Mouse (Mus musculus): ENCODE measurements around the gene Kifc1.

- TF ChIP-seq POLR2A (IDR thresholded peaks at IDR 0.05; ENCODE audit: borderline replicate concordance, insufficient read depth, low read length) = no peak
- no peak for TF ChIP-seq CTCF (IDR thresholded peaks at IDR 0.05; ENCODE audit: borderline replicate concordance, insufficient read depth, low read depth, low read length)
Observed at GRCm38 (mm10) chr17:33902491-33902890, 12.0 kb upstream of the Kifc1 start.

Measured in cerebellum, adult 2 months (tissue).